Mouse (Mus musculus) C2C12 (cell line): ENCODE measurements around the gene Wdr64.

Source experiments
- CEBPB ChIP-seq: IDR thresholded peaks from one replicate; pipeline ENCODE4 v1.6.1; 2011; ENCODE audit warnings: low read depth, mild to moderate bottlenecking, control low read depth, moderate library complexity
- CTCF ChIP-seq: IDR thresholded peaks from one replicate; pipeline ENCODE4 v1.5.1; 2011; ENCODE audit not compliant: control insufficient read depth, insufficient read depth, insufficient read length
- MAX ChIP-seq: IDR thresholded peaks from one replicate; pipeline ENCODE4 v1.6.1; 2011; ENCODE audit warnings: mild to moderate bottlenecking, control low read depth
- USF1 ChIP-seq: IDR thresholded peaks from one replicate; pipeline ENCODE4 v1.6.1; 2011; ENCODE audit warnings: low read depth, mild to moderate bottlenecking, control low read depth, moderate library complexity

- TF ChIP-seq CEBPB (no peak), USF1 (no peak), MAX (no peak), CTCF (no peak)
Measured at GRCm38 (mm10) chr1:175828539-175828938, 130.1 kb downstream of the Wdr64 start.
